Mouse (Mus musculus) bone marrow, adult 2 months (tissue): ENCODE data around the gene Arhgef16. TPM values are rescaled to one million over a fixed set of nuclear protein-coding genes. Genes with fewer than 3 reads are reported as not detected.

Experiments used
- H3K27ac ChIP-seq: fragments of 200-500 bp; 2 replicates; pipeline ENCODE4 v1.5.1; 2012; ENCODE audit warnings: low read depth, mild to moderate bottlenecking, control low read depth, inconsistent platforms, low read length; ENCODE audit not compliant: control insufficient read depth, poor library complexity, insufficient read depth
- H3K4me1 ChIP-seq: fragments of 200-500 bp; 2 replicates; pipeline ENCODE4 v1.6.1; 2011; ENCODE audit warnings: low read length; ENCODE audit not compliant: control insufficient read depth, insufficient read depth
- H3K4me3 ChIP-seq: fragments of 200-500 bp; replicated peaks from 2 replicates; pipeline ENCODE3; 2011; ENCODE audit warnings: mild to moderate bottlenecking, low read depth, low read length, control low read depth; ENCODE audit not compliant: control insufficient read depth
- CTCF ChIP-seq: fragments of 200-500 bp; IDR thresholded peaks from 2 replicates; pipeline ENCODE4 v1.5.1; 2011; ENCODE audit warnings: low read length, control low read depth; ENCODE audit not compliant: control insufficient read depth, insufficient read depth
- POLR2A ChIP-seq: fragments of 200-500 bp; IDR thresholded peaks from 2 replicates; pipeline ENCODE4 v1.6.1; 2011; ENCODE audit warnings: low read depth, mild to moderate bottlenecking, control low read depth, low read length, borderline replicate concordance; ENCODE audit not compliant: control insufficient read depth
- WGBS: fragments of 180-500 bp; shearing (Covaris S2); methylation state at CpG from one replicate; pipeline ENCODE4 v1.1.7; 2018; 5-methylcytosine and 5-hydroxymethylcytosine counted together
- polyA plus RNA-seq: library from polyadenylated mRNA; stranded (reverse); fragments of >200 nt; gene quantifications from 2 replicates; pipeline ENCODE4 v1.2.4, GENCODE M21; 2011; ENCODE audit warnings: low replicate concordance; ENCODE audit not compliant: missing spikeins, insufficient read depth, insufficient read length

Arhgef16 gene
- polyA plus RNA-seq, 1 experiment, result 1.7 TPM

DNA sequence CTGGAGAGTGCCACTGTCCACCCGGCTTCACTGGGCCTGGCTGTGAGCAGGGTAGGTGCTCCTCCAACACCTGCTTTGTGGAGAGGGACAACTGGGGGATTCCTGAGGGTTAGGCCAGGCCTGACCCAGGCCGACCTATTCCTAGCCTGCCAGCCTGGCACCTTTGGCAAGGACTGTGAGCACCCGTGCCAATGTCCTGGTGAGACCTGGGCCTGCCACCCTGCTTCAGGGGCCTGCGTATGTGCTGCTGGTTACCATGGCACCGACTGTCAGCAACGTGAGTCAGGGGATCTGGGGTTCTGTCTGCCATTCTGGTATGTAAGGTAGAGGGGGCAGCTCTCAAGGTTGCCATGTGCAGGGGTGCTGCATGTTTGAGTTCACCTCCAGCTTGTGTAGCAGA is 34.0 kb downstream of the Arhgef16 start:
- Histone ChIP-seq H3K4me1 (no peaks in the 10 kb centered on the region), H3K4me3 (no peak overlapping the region), H3K27ac (no peak overlapping the region)
- 76% methylated on average over 6 of the region's 6 CpGs for WGBS
- no peak for TF ChIP-seq CTCF

DNA sequence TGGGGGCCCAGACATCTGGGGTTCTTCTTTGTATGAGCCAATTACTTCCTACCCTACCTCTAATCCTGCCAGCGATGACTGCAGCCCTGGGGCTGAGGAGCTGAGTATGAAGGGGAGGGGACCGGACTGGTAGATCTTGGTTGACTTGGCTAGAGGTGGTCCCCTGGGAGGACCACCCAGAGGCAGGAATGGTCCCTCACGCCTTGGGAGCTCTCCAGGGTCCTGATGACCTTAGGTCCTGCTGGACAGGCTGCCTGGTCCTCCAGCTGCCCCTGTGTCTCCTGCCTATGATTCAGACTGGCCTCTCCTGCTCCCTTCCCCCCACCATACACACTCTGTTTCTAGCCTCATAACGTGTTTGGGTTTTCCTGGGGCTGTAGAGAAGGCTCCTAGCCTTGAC is 39.4 kb downstream of the Arhgef16 start:
- 62% methylated on average over 4 of the region's 4 CpGs for WGBS
- TF ChIP-seq CTCF (no peak), POLR2A (no peak)
- Histone ChIP-seq H3K4me3 (no peak overlapping the region), H3K4me1 (peaks cover 5% of the 10 kb centered on the region; the same call in 1 of the 2 replicates), H3K27ac (no peak overlapping the region)

DNA sequence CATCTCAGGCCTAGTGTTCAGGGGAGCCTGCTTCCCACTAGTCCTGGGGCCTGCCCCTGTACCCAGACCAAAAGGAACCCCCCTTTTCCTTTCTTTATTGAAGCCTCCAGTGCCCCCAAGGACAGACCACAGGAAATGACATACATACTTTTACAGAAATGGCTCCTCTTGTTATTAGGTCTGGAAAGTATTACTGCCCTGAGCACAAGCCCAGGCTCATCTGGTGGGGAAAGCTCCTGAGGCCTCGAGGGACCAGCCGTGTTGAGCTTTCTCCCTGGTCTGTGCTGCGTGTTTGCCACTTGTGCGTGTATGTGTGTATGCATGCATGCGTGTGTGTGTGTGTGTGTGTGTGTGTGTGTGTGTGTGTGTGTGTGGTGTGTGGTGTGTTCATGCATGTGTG is 40.7 kb downstream of the Arhgef16 start:
- peaks cover 5% of the 10 kb centered on the region; the same call in 1 of the 2 replicates for H3K4me1 ChIP-seq
- WGBS, result 84% methylated on average over 5 of the region's 5 CpGs
- no peak overlapping the region for H3K4me3 ChIP-seq
- H3K27ac ChIP-seq, result no peak overlapping the region
- TF ChIP-seq POLR2A, result no peak
- no peak for TF ChIP-seq CTCF

DNA sequence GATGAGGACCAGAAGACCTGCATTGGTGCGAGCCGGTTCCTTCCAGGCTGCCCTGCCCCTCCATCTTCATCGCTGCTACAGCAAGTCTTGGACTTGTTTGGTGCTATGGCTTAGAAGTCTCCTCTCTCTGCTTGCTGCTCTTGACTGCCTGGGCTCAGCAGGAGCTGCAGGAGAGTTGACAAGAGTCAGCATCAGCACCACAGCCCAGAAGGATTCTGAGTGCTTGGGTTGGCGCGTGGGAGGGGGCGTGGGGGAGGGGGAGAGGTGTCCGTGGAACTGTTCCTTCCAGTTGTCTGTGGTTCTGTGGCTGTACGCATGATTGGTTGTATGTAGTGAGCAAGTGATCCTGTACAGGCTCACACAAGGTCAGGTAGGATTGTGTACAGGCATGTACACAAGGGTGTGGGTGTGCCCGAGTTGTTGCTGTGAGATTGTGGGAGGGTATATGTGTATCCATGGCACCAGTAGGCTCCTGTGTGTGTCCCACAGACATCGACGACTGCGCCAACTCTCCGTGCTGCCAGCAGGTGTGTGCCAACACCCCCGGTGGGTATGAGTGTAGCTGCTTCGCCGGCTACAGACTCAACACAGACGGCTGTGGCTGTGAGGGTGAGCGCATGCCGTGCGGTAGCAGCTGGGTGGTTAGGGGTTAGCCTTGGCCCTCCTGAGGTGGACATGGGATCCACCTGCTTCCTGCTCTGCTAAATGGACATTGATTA is 48.8 kb downstream of the Arhgef16 start:
- TF ChIP-seq CTCF (no peak), POLR2A (no peak)
- H3K27ac ChIP-seq, result no peak overlapping the region
- H3K4me3 ChIP-seq, result no peak overlapping the region
- WGBS, result 76% methylated on average over 20 of the region's 20 CpGs
- H3K4me1 ChIP-seq, result no peaks in the 10 kb centered on the region

DNA sequence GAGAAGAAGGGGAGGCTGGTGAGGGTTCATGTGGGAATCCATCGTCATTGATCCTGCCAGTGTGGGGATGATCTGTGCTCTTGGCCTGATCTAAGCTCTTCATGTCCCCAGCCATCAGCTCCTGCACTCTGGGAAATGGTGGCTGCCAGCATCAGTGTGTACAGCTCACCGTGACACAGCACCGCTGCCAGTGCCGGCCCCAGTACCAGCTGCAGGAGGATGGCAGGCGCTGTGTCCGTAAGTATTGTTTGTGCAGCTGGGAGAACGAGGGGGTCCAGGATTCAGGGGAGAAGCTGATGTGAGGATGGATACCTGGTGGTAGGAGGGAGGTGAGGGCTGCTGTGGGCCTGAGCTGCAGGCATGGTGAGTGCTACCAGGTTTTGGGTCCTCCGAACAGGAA is 52.2 kb downstream of the Arhgef16 start:
- no peak overlapping the region for H3K4me3 ChIP-seq
- no peak for TF ChIP-seq CTCF
- no peak for TF ChIP-seq POLR2A
- H3K27ac ChIP-seq, result no peak overlapping the region
- 83% methylated on average over 8 of the region's 8 CpGs for WGBS
- H3K4me1 ChIP-seq, result no peaks in the 10 kb centered on the region

DNA sequence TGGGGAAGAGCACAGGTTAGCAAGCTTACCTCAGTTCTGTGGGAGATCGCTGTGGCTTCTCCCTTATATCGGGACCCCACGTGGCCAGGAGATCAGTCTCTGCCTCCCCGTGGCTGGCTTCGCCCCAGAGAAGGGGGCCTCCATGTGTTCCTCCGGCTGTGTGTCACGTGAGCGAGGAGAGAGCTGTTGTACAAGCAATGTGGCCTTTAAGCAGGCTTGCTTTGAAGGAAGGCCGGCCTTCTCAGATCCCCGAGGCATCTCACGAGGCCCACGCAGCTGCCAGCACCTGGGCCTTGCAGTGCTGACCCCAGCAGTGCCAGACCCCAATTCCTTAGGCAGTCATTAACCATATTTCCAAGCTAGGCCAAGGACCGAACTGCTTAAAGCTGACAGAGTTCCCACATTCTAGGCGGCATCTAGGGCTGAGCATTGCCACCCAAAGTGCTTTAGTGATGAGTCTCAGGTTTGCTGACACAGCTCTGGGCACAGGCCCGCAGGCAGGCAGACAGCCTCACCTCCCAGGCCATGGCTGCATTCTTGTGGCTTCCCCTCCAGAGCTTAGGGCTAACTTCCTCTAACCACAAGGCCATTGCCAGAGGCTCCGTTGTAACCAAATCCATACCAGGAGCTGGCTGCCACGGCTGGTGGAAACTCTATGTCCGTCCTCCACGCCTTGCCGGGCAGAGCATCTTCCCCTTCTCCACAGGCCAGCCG is 53.2 kb downstream of the Arhgef16 start:
- H3K4me1 ChIP-seq, result no peaks in the 10 kb centered on the region

DNA sequence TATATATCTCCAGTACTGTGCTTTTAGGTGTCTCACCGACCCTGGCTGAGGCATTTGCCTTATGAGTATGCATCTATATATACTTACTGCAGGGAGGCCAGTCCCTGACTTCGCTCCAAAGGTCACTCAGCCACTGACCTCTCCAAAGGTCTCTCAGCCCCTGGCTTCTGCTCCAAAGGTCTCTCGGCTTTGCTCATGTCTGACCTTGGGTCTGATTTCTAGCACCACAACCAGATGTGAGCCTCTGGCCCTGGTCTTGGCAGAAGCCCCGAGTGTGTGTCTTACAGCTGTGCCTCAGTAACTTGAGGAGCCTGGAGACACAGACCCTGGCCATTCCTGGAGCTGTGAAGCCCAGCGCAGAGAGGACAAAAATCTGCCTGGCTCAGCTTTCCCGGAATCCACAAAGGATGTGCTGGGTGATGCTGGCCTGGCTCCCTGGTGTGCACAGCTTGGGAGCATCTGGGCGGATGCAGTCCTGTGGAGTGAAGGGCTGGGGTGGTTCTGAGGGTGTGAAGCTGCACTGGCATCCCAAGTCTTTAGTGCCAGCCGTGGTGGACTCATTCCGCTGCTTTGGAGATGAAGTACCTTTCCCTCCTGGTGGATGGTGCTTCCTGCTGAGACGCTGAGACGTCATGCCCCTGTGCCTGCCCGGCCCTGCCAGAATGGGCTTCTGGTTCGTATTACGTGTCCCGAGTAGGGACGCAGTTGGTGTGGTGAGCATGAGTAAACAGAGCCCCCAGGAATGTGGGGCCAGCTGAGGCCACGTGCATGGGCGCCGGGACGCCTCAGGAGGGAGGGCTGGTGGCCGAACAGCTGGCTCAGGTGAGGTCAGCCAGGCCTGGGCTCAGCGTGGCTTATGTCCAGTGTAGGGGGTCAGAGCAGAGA is 54.0 kb downstream of the Arhgef16 start:
- Histone ChIP-seq H3K4me1 (no peaks in the 10 kb centered on the region), H3K27ac (no peak overlapping the region), H3K4me3 (no peak overlapping the region)
- WGBS, result 83% methylated on average over 22 of the region's 22 CpGs
- no peak for TF ChIP-seq CTCF
- TF ChIP-seq POLR2A, result no peak

More for the DNA sequence above, 53.2 kb downstream of the Arhgef16 start:
- TF ChIP-seq CTCF (no peak), POLR2A (no peak)
- 58% methylated on average over 21 of the region's 21 CpGs for WGBS
- Histone ChIP-seq H3K4me3 (no peak overlapping the region), H3K27ac (no peak overlapping the region)
